Mouse (Mus musculus): ENCODE measurements at regions not wholly inside any gene's neighbourhood (a gene's known extent, or its start where the extent isn't known, plus 50 kb on each side); places are given as distances from the start of the nearest gene placed in this dataset.

DNA sequence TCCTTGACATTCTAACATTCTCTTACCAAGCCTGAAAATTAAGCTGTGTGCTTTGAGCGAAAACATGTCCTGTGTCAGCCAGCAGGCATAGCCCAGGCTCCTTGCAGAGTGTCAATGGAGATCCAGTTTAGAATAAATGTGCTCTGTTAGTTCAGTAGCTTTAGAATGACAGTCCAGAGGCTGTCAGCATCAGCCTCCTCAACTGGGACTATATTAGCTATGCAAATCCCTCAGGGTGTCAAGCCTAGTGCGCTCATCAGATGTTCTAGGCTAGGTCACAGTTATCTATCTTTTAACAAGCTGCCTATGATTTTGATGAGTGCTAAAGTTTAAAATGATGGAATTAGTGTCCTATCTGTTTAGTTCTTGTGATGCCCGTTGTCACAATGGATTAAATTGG is 281.7 kb upstream of the Btbd3 start:
- TF ChIP-seq POLR2A (IDR thresholded peaks at IDR 0.05; ENCODE audit: low read depth, low read length) = no peak
- no peak for TF ChIP-seq CTCF (IDR thresholded peaks at IDR 0.05; ENCODE audit: borderline replicate concordance, insufficient read depth, low read length)

All from embryonic fibroblast, embryonic 13.5 days (primary cell).